Mouse (Mus musculus) embryonic facial prominence, embryonic 11.5 days (tissue): ENCODE results near the gene Tagap. TPM values are rescaled to one million over a fixed set of nuclear protein-coding genes. Genes with fewer than 3 reads are reported as not detected.

Experiments
- ATAC-seq: fragments of 200-750 bp; cut with Nextera tagmentation; replicated peaks from 2 replicates; pipeline ENCODE4 v1.8.0; 2017; ENCODE audit warnings: low read depth; ENCODE audit not compliant: insufficient number of reproducible peaks, low FRiP score, low TSS enrichment
- DNase-seq: peaks from one replicate; pipeline ENCODE4 v3.0.0-alpha.2; 2015; ENCODE audit warnings: low spot score
- H3K27ac ChIP-seq: fragments of 300-500 bp; sonication (generic); replicated peaks from 2 replicates; pipeline ENCODE4 v1.5.1; 2014; ENCODE audit warnings: mild to moderate bottlenecking, low read depth, low read length, control low read depth
- H3K27me3 ChIP-seq: fragments of 300-500 bp; sonication (generic); 2 replicates; pipeline ENCODE4 v1.6.1; 2014; ENCODE audit warnings: mild to moderate bottlenecking, low read length, moderate library complexity, mixed read lengths; ENCODE audit not compliant: control insufficient read depth, insufficient read depth
- H3K36me3 ChIP-seq: fragments of 300-500 bp; sonication (generic); replicated peaks from 2 replicates; pipeline ENCODE4 v1.6.1; 2014; ENCODE audit warnings: low read depth, mild to moderate bottlenecking, low read length, moderate library complexity, mixed read lengths; ENCODE audit not compliant: control insufficient read depth, insufficient read depth
- H3K4me1 ChIP-seq: fragments of 300-500 bp; sonication (generic); 2 replicates; pipeline ENCODE4 v1.6.1; 2014; ENCODE audit warnings: low read length, mixed read lengths; ENCODE audit not compliant: control insufficient read depth, insufficient read depth
- H3K4me2 ChIP-seq: fragments of 300-500 bp; sonication (generic); 2 replicates; pipeline ENCODE4 v1.6.1; 2014; ENCODE audit warnings: low read depth, mild to moderate bottlenecking, control low read depth, low read length, moderate library complexity
- H3K4me3 ChIP-seq: fragments of 300-500 bp; sonication (generic); 2 replicates; pipeline ENCODE4 v1.5.1; 2014; ENCODE audit warnings: low read depth, low read length, control low read depth
- H3K9ac ChIP-seq: fragments of 300-500 bp; sonication (generic); replicated peaks from 2 replicates; pipeline ENCODE4 v1.6.1; 2014; ENCODE audit warnings: mild to moderate bottlenecking, control low read depth, low read length
- H3K9me3 ChIP-seq: fragments of 300-500 bp; sonication (generic); replicated peaks from 2 replicates; pipeline ENCODE4 v1.6.1; 2016; ENCODE audit warnings: mild to moderate bottlenecking, low read length, inconsistent platforms, mixed read lengths; ENCODE audit not compliant: control insufficient read depth
- WGBS: fragments of 180-500 bp; shearing (Covaris S2); extraction: QIAGEN DNeasy Blood & Tissue Kit; methylation state at CpG from one replicate; pipeline ENCODE4 v1.1.7; 2014; 5-methylcytosine and 5-hydroxymethylcytosine counted together
- polyA plus RNA-seq: library from polyadenylated mRNA; unstranded; fragments of >200 nt; fragmentation: Nextera tagmentation; extraction: Ambion mirVana; gene quantifications from 2 replicates; pipeline ENCODE4 v1.2.1, GENCODE M21; 2014

Gene Tagap
- polyA plus RNA-seq: 0.42 and 0.65 TPM in 2 replicates

GRCm38 (mm10) chr17:7925413-7926160 lies at the start of gene Tagap:
TSS of gene Tagap (plus strand) at chr17:7926000.
- no peak for DNase-seq
- 61% methylated on average over 13 of the region's 13 CpGs for WGBS

GRCm38 (mm10) chr17:7876541-7876940 lies 49.3 kb upstream of the Tagap start:
- Histone ChIP-seq H3K9ac (no peak overlapping the region), H3K27me3 (no peaks in the 10 kb centered on the region), H3K27ac (no peak overlapping the region), H3K4me3 (no peak overlapping the region), H3K9me3 (no peaks in the 10 kb centered on the region), H3K36me3 (no peaks in the 10 kb centered on the region), H3K4me1 (no peaks in the 10 kb centered on the region), H3K4me2 (no peak overlapping the region)
- no peak for DNase-seq
- 91% methylated on average over 13 of the region's 13 CpGs for WGBS
- no peak for ATAC-seq

More at GRCm38 (mm10) chr17:7925413-7926160, at the start of gene Tagap:
- H3K27me3 ChIP-seq: no peaks in the 10 kb centered on the region
- no peak for ATAC-seq
- H3K4me1 ChIP-seq: no peaks in the 10 kb centered on the region
- H3K36me3 ChIP-seq: no peaks in the 10 kb centered on the region
- H3K4me3 ChIP-seq: no peak within 1 kb of the TSS
- H3K27ac ChIP-seq: no peak within 1 kb of the TSS
- H3K9ac ChIP-seq: no peak within 1 kb of the TSS
- H3K4me2 ChIP-seq: no peak within 1 kb of the TSS
- no peaks in the 10 kb centered on the region for H3K9me3 ChIP-seq

DNA sequence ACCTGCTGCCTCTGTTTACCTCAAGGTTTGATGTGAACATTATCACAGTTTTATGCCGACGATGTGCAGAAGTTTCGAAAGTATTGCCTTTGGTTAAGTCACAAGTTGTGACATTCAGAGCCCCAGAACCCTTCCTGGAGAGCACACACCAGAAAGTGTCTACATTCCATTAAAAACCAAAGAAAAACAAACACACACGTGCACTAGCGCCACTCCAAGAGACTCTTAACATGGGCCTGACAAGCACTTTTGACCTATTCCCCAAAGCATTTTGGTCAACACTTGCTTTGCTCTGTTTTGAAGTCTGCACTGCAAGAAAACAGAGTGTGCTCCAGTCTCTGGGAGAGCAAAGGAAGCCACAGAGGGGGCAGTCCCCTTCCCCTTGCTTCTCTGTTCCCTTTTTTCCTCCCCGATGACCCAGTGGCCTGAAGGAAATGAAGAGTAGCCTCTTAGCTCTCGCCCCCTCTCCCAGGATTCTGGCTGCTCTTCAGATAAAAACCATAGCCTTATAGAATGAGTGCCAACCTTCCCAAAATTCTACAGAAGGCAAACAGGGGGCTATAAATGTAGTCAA lies 48.5 kb upstream of the Tagap start:
- no peak overlapping the region for H3K4me2 ChIP-seq
- 57% methylated on average over 7 of the region's 7 CpGs for WGBS

GRCm38 (mm10) chr17:7877878-7878277 lies 47.9 kb upstream of the Tagap start:
- H3K9me3 ChIP-seq: no peaks in the 10 kb centered on the region
- no peak for ATAC-seq
- no peak overlapping the region for H3K4me3 ChIP-seq
- H3K9ac ChIP-seq: no peak overlapping the region
- no peaks in the 10 kb centered on the region for H3K4me1 ChIP-seq
- 62% methylated on average over 2 of the region's 2 CpGs for WGBS
- DNase-seq: no peak
- no peak overlapping the region for H3K4me2 ChIP-seq
- no peaks in the 10 kb centered on the region for H3K36me3 ChIP-seq
- H3K27me3 ChIP-seq: no peaks in the 10 kb centered on the region
- H3K27ac ChIP-seq: no peak overlapping the region

More for the DNA sequence above, 48.5 kb upstream of the Tagap start:
- no peaks in the 10 kb centered on the region for H3K27me3 ChIP-seq
- DNase-seq (no peak), ATAC-seq (no peak)
- no peak overlapping the region for H3K27ac ChIP-seq
- no peak overlapping the region for H3K4me3 ChIP-seq
- H3K9ac ChIP-seq: no peak overlapping the region
- H3K4me1 ChIP-seq: no peaks in the 10 kb centered on the region
- H3K36me3 ChIP-seq: no peaks in the 10 kb centered on the region
- H3K9me3 ChIP-seq: no peaks in the 10 kb centered on the region

- ATAC-seq: no peak
- H3K9me3 ChIP-seq: no peaks in the 10 kb centered on the region
- no peak overlapping the region for H3K4me3 ChIP-seq
Measured at GRCm38 (mm10) chr17:7879529-7879928, 46.3 kb upstream of the Tagap start.

GRCm38 (mm10) chr17:7883126-7883525 lies 42.7 kb upstream of the Tagap start:
- DNase-seq (no peak), ATAC-seq (no peak)
- Histone ChIP-seq H3K9ac (no peak overlapping the region), H3K27ac (no peak overlapping the region), H3K36me3 (no peaks in the 10 kb centered on the region), H3K9me3 (no peaks in the 10 kb centered on the region), H3K4me3 (no peak overlapping the region), H3K27me3 (no peaks in the 10 kb centered on the region), H3K4me1 (no peaks in the 10 kb centered on the region), H3K4me2 (no peak overlapping the region)
- WGBS: 90% methylated on average over 11 of the region's 11 CpGs

More at GRCm38 (mm10) chr17:7879529-7879928, 46.3 kb upstream of the Tagap start:
- H3K4me2 ChIP-seq: no peak overlapping the region
- 83% methylated on average over 4 of the region's 4 CpGs for WGBS
- H3K27me3 ChIP-seq: no peaks in the 10 kb centered on the region
- no peak for DNase-seq
- H3K36me3 ChIP-seq: no peaks in the 10 kb centered on the region
- no peaks in the 10 kb centered on the region for H3K4me1 ChIP-seq
- no peak overlapping the region for H3K27ac ChIP-seq
- no peak overlapping the region for H3K9ac ChIP-seq

- no peak overlapping the region for H3K9ac ChIP-seq
- no peak for DNase-seq
- H3K9me3 ChIP-seq: no peaks in the 10 kb centered on the region
- H3K4me2 ChIP-seq: no peak overlapping the region
- H3K4me1 ChIP-seq: no peaks in the 10 kb centered on the region
- no peaks in the 10 kb centered on the region for H3K36me3 ChIP-seq
- no peaks in the 10 kb centered on the region for H3K27me3 ChIP-seq
- no peak overlapping the region for H3K27ac ChIP-seq
- no peak for ATAC-seq
- 85% methylated on average over 10 of the region's 10 CpGs for WGBS
- no peak overlapping the region for H3K4me3 ChIP-seq
Measured at GRCm38 (mm10) chr17:7884606-7885005, 41.2 kb upstream of the Tagap start.

- Histone ChIP-seq H3K9me3 (no peaks in the 10 kb centered on the region), H3K9ac (no peak overlapping the region), H3K27ac (no peak overlapping the region), H3K27me3 (no peaks in the 10 kb centered on the region), H3K4me1 (no peaks in the 10 kb centered on the region), H3K4me2 (no peak overlapping the region), H3K4me3 (no peak overlapping the region), H3K36me3 (no peaks in the 10 kb centered on the region)
- ATAC-seq: no peak
- WGBS: 86% methylated on average over 20 of the region's 20 CpGs
- DNase-seq: no peak
Measured at GRCm38 (mm10) chr17:7887071-7887815, 38.6 kb upstream of the Tagap start.
